Comparison of ENCODE assay signal across 19 mouse cellular contexts in genomic region chr17:12185855-12186254, GRCm38 (mm10).
DNase-seq lines count a peak whose midpoint lies in the region; ATAC-seq and TF ChIP-seq lines count a peak whose summit lies in the region.
"Had no signal": no experiment of that assay in that cellular context is flagged by ENCODE, and none has a peak within 500 bp of the region (broad histone marks: within the 10 kb centered on the region; RNA-seq: fewer than 3 reads in every experiment).

No protein-coding gene starts in this region.

- no peak overlapping the region for H3K4me3 ChIP-seq in liver, embryonic 11.5 days (ENCODE audit: low read depth, low read length)
- H3K4me3 ChIP-seq in layer of hippocampus, adult 2 months = no peak overlapping the region
- H3K4me3 ChIP-seq: hindbrain, embryonic 15.5 days had no signal

- no peaks in the 10 kb centered on the region for H3K27me3 ChIP-seq in liver, embryonic 11.5 days (replicated peaks; ENCODE audit: control insufficient read depth, insufficient read depth, low read length)
- H3K27me3 ChIP-seq: CH12.LX; hindbrain, embryonic 15.5 days; Patski had no signal

- 49% methylated on average over 4 of the region's 4 CpGs for WGBS in liver, embryonic 11.5 days

- TF ChIP-seq CTCF in layer of hippocampus, adult 2 months (conservative IDR thresholded peaks at IDR 0.05) = no peak

- peak; percentile 97 for ATAC-seq in liver, embryonic 11.5 days (replicated peaks; ENCODE audit: low FRiP score)
- ATAC-seq in megakaryocyte-erythroid progenitor cell, adult 5-6 weeks (replicated peaks; ENCODE audit: low FRiP score, low TSS enrichment, poor library complexity, severe bottlenecking) = peak; percentile 97
- ATAC-seq: midbrain, embryonic 16.5 days; Patski had no signal

- no peaks in the 10 kb centered on the region for H3K9me3 ChIP-seq in liver, embryonic 11.5 days (ENCODE audit: control insufficient read depth, low read length)
- H3K9me3 ChIP-seq: hindbrain, embryonic 15.5 days had no signal

- peak; percentile 56 to 71 for DNase-seq in adrenal gland, adult (ENCODE audit: inconsistent age in 2 of 2, low spot score in 1 of 2)
- DNase-seq in adrenal gland, postnatal 14 days = no peak
- peak; percentile 50 for DNase-seq in spleen, adult 12 weeks (ENCODE audit: low spot score)
- no peak for DNase-seq in spleen, postnatal 14 days (ENCODE audit: low spot score in 2 of 2)
- DNase-seq in liver, embryonic 11.5 days (ENCODE audit: low spot score) = no peak
- no peak for DNase-seq in layer of hippocampus, adult 2 months (ENCODE audit: low spot score in 2 of 2)
- DNase-seq in gastrocnemius, adult 8-10 months (ENCODE audit: low spot score in 2 of 2) = no peak
- DNase-seq: cerebellum, postnatal 10 days; kidney, adult 2 months; kidney, postnatal 36 days; layer of hippocampus, postnatal 36 days; lung, embryonic 14.5 days; right cerebral cortex, postnatal 14 days had no signal

- peak overlapping the region; percentile 47 for H3K4me2 ChIP-seq in liver, embryonic 11.5 days
- H3K4me2 ChIP-seq: hindbrain, embryonic 15.5 days; lung, embryonic 14.5 days had no signal

- peak overlapping the region; percentile 88 for H3K27ac ChIP-seq in liver, embryonic 11.5 days (ENCODE audit: low read depth, low read length)
- H3K27ac ChIP-seq in layer of hippocampus, adult 2 months = no peak overlapping the region; the same call in 1 of the 2 replicates
- H3K27ac ChIP-seq: hindbrain, embryonic 15.5 days; macrophage had no signal

- no peaks in the 10 kb centered on the region; the same call in 1 of the 2 replicates for H3K36me3 ChIP-seq in liver, embryonic 11.5 days (ENCODE audit: control insufficient read depth, insufficient read depth, low read length)
- H3K36me3 ChIP-seq: hindbrain, embryonic 15.5 days had no signal

- peaks cover 37% of the 10 kb centered on the region for H3K4me1 ChIP-seq in liver, embryonic 11.5 days (replicated peaks; ENCODE audit: control insufficient read depth, insufficient read depth, low read length)

- peak overlapping the region; percentile 42 for H3K9ac ChIP-seq in liver, embryonic 11.5 days (ENCODE audit: low read depth, low read length)
- H3K9ac ChIP-seq: hindbrain, embryonic 15.5 days; lung, embryonic 14.5 days had no signal

Comparison
In these comparisons a context has a peak if more than half of its experiments do, and no peak if none do; other contexts are left out.
1. DNase-seq: peak in adrenal gland, adult (2 of 2) and spleen, adult 12 weeks (single experiment); none in adrenal gland, postnatal 14 days (single experiment), spleen, postnatal 14 days (0 of 2), liver, embryonic 11.5 days (single experiment), layer of hippocampus, adult 2 months (0 of 2) and gastrocnemius, adult 8-10 months (0 of 2).